Mouse (Mus musculus) right cerebral cortex, postnatal 25 days (tissue): Measurements from ENCODE around the gene Pskh1.
A peak's percentile ranks its signal among the peaks of the same experiment; 100 is the strongest.

ENCODE experiments used
- DNase-seq: peaks from one replicate; pipeline ENCODE4 v3.0.0; 2022

Pskh1 gene

DNA sequence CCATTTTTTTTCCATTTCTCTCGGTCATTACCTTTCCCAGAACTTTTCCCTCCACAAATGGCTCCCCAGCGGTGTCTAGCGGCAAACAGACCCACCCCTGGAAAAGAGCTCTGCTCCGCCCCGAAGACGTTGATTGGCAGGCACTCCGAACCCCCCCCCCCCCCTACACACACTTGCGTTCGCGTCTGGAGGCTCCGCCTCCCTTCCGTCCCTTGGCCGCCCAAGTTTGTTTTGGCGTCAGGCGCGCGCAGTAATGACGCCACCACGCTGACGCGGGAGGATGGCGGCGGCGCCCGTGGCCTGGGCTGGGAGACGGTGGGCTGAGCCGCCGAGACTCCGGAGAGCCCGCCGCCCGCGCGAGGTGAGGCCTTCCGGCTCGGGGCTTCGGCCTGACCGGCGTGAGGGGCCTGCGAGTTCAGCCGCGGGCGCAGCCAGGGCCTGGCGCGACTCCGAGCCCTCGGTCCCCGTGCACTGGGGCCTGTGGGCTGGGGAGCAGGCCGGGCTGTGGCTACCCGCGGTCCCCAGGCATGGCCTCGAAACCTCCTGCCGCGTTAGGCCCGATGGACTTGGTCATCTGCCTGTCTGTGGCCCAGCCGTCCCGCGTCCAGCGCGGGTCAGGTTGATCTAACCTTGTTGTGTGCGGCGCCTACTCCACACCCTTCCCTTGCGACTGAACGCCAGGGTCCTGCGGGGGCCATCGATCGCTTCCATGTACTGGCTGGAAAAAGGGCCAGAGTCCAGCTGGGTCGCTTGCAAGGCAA, at the start of gene Pskh1:
Gene Pskh1, plus strand, starts transcription at position 262 of the 761 bp plus-strand sequence.
- peak; percentile 94 for DNase-seq

DNA sequence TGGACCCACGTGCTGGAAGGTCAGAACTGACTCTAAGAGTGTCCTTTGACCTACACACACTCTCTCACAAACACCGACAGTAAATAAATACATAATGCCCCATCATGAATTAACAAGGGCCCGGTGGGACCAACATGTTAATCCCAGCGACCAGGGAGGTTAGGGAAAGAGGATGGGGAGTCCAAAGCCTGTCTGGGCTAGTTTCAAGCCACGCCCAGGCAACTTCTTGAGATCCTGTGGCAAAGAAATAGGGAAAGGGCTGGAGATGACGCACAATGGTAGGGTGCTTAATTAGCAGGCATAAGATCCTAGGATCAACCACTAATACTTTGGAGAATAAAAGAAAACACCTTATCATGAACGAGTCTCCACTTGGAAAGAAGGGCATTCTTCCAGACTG, 49.6 kb upstream of the Pskh1 start:
- DNase-seq, result no peak

DNA sequence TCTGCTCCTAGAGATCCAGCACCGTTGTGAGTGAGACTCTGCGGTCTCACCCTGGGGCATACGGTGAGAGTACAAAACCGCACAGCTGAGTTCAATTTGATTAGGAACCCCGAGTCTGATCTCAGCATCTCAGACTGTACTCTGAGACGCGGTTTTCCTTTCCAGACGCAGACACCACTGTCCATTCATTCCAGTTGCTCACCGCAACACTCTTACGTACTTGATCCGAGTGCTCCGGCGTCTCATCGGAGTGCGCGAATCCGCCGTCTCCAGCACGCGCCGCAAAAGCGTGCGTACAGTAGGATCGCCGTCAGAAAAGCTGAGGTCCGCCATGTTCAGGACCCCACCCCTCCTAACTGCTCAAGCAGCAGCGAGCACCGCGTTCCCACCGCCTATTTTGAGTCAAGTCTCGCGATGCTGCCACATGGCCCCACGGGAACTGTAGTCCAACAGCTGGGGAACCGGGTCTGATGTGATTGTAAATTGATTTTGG, 48.5 kb upstream of the Pskh1 start:
- peak; percentile 87 for DNase-seq

DNA sequence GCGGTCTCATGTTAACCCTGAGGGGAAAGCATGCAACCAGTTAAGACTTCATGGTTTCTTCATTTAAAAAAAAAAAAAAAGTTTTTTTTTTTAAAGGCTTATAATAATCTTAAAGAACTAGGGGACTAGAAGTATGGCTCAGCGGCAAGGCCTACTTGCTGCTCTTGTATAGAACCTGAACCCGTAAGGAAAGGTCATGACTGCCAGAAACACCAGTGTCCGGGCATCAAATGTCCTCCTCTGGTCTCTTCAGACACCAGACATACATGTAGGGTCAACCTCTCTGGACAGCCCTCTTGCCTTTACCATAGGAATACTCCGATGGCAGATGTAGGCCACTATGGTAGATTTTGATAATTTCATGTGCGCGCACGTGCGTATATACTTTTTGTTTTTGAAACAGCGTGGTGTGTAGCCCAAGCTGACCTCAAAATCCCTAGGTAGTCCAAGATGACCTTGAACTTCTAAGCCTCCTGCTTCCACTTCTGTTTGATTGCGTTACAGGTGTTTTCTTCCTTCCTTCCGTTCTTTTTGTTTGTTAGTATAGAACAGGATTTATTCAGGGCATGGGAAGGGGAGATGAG, 48.0 kb upstream of the Pskh1 start:
- no peak for DNase-seq

DNA sequence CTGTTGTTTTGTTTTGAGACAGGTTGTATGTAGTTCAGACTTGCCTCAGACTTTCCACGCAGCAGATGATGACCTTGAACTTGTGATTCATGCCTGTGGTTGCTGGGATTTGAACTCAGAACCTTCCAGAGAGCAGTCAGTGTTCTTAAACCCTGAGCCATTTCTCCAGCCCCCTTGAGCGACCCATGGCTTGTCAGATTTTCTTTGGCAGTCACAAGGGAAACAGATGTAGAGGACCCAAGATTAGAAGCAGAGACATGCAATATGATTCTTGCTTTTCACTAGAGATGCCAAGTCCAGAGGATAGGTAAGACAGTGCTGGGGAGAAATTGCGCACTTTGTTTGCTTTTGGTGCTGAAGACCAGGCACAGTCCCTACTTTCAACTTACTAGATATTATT, 47.1 kb upstream of the Pskh1 start, which contains the start of gene Cenpt:
Gene Cenpt, minus strand, starts transcription at position 101 of the 400 bp plus-strand sequence.
- DNase-seq, result no peak

DNA sequence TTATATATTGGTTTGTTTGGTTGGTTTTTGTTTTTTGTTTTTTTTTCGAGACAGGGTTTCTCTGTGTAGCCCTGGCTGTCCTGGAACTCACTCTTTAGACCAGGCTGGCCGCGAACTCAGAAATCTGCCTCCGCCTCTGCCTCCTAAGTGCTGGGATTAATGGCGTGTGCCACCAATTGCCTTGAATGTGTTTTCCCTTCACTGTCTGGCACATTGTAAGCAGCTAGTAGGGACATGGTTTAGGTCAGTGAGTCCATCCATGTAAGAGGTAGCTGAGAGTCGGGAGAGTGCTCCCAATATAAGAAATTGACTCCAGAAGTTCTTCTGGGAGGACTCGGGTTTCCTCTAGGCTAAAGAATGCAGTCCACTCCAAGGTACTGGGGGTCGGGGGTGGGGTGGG, 45.9 kb upstream of the Pskh1 start:
- no peak for DNase-seq

DNA sequence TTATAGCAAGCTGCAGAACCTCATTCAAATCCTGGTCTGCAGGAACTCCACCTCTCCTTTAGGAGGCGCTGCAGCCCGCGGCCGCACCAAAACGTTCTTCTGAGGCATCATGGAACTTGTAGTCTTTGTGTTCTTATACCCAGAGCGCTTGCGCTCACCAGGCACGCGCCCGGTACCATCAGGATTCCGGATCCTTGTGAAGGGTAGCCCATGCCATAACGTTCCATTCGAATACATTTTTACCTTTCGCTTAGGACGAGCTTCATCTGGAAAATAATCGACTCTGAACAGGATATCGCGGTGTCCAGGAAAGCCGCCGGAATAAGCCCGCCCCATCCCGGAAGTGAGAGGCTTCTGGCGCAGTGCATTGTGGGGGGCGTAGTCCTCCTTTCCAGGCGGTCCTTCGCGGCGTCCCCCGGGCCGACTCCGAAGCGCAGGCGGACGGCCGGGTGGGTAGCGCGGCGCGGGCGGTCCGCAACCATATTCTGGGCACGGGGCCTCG, 45.5 kb upstream of the Pskh1 start, which contains the start of gene Thap11:
Gene Thap11, plus strand, starts transcription at position 418 of the 502 bp plus-strand sequence.
- peak; percentile 93 for DNase-seq

DNA sequence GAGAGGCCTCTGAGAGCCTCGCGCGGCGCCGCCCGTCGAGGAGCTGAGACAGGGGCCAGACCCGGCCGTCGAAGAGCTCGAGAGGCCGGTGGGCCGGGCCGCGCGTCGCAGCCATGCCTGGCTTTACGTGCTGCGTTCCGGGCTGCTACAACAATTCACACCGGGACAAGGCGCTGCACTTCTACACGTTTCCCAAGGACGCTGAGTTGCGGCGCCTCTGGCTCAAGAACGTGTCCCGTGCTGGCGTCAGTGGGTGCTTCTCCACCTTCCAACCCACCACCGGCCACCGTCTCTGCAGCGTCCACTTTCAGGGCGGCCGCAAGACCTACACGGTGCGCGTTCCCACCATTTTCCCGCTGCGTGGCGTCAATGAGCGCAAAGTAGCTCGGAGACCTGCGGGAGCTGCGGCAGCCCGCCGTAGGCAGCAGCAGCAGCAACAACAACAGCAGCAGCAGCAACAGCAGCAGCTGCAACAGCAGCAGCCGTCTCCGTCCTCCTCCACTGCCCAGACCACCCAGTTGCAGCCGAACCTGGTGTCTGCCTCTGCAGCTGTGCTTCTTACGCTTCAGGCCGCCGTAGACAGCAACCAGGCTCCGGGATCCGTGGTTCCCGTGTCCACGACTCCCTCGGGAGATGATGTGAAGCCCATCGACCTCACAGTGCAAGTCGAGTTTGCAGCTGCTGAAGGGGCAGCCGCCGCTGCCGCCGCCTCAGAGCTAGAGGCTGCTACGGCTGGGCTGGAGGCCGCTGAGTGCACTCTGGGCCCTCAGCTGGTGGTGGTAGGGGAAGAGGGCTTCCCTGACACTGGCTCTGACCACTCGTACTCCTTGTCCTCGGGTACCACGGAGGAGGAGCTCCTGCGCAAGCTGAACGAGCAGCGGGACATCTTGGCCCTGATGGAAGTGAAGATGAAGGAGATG, 44.7 kb upstream of the Pskh1 start:
- peak; percentile 53 for DNase-seq

DNA sequence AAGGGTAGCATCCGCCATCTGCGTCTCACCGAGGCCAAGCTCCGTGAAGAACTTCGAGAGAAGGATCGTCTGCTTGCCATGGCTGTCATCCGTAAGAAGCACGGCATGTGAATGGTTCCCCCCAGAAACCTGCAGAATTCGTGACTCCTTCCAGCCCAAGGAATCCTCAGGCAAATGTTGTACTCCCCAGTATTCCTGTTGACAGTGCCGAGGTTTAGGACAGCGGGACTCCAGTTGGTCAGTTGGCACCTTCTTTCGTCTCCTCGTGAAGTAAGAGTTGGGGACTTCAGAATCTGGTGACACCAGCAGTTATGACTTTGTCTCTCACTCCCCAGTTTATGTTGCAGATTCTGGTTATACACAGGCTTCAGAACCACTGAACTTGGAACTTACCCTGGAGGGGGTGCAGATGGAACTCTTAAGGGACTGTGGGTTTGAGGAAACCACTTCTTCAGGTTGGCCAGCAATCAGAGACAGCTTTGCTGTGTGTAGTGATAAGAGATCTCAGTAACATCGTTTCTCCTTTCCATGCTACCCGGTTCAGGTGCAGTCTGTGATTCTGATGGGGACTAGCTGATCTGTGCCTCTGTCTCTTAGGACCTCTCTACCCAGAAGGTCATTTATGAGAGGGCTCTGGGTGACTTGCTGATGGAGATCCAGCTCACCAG, 43.9 kb upstream of the Pskh1 start:
- no peak for DNase-seq

DNA sequence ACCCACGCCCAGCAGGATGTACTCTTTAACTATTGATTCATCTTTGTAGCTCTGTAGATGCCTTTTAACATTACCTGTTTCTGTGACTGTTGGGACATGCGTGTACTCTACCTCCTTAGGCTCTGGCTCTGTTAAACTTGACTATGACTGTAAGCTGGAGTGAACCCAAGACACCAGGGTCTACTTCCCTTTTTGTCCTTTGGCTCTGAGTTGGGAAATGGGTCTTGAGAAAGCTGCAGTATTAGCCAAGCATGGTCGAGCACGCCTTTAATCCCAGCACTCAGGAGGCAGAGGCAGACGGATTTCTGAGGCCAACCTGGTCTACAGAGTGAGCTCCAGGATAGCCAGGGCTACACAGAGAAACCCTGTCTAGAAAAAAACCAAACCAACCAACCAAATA, 41.7 kb upstream of the Pskh1 start:
- DNase-seq, result no peak

DNA sequence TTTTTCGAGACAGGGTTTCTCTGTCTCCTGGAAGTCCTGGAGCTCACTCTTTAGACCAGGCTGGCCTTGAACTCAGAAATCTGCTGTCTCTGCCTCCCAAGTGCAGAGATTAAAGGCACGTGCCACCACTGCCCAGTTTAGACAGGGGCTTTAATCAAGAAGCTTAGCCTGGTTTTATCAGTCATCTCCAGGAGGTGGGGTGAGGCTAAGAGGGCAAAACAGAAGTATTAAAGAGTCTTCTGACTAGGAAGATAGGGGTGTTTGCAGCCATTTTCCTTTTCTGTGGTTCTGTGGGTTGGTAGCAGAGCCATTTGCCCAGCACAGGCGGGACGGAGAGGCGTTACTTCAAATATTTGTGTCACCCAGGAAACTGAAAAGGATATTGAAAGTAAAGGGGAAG, 40.9 kb upstream of the Pskh1 start:
- DNase-seq, result no peak

DNA sequence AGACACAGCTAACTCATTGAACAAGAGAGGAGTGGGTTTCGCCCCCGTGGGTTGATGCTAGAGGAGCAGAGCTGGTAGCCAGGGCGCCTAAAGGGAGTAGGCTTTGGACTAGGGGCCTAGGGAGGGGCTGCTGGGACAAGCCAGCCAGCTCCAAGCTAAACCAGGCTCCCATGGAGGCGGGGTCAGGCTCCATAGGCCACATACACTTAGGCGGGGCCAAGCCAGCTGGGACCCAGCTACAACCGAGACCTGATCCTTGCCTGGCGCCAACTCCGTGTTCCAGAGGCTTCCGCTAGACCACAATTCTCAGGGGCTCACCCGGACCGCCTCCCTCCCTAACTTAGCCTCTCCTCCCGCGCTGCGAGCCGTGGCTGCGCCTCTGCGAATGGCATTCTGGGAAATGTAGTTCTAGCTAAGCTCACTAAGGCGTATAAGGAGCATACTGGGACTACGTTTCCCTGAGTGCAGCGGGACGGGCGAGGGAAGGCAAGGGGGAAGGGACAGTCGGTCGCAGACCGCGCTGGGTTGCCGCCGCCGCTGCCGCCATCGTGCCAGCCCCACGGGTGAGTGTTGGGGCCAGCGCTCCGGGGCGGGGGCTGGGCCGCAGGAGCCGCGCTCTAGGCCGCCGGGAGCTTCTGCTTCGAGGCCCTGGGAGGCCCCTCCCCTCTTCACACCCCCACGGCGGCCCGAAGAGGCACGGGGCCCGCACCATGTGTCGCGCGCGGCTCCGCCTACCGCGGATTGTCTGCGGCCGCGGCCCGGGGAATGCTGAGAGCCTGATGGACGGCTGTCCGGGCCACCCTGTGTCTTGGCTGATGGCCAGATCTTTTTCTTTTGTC, 39.9 kb upstream of the Pskh1 start, which contains the start of gene Nutf2:
Gene Nutf2, plus strand, starts transcription at position 438 of the 839 bp plus-strand sequence.
- DNase-seq, result peak; percentile 93

DNA sequence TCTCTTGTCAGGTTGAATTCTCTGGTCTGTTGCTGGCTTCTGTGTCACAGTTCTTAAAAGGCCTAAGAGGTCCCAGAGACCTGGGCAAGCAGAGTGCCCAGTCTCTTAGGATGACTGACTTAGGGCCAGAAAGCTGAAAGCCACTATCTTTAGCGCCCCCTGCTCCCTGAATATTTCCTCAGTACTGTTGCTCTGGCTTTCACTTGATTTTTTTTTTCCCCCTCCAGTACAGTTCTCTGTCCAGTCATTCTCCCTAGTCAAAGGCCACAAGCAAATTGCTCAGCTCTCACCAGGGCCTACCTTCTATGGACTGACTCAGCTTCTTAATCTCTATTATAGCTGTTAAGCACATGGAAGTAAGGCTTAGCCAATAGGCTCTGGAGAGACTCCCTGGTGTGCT, 38.3 kb upstream of the Pskh1 start:
- no peak for DNase-seq

DNA sequence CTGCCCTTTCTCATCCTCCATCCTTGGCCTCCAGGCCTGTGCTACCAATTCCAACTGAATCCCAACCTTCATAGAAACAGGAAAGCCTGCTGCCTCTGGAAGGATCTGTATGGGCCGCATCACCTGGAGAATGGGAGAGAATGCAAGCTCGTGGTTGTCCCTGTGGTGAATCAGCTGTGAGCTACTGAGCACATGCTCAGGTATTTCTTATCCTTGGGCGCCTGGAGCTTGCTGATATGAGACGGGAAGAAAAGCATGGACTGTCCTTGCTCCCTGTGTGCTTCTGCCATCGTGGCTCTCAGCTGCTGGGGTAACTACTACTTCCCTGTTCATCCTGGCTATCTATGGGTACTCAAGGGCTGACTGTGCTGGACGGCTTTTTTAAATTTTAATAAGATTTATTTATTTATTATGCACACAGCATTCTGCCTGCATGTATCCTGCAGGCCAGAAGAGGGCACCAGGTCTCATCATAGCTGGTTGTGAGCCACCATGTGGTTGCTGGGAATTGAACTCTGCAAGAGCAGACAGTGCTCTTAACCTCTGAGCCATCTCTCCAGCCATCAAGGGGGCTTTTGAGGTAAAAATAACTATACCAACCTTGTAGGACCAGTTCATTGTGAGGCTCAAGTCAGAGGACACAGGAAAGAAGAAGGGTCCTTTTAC, 33.7 kb upstream of the Pskh1 start:
- DNase-seq, result no peak

DNA sequence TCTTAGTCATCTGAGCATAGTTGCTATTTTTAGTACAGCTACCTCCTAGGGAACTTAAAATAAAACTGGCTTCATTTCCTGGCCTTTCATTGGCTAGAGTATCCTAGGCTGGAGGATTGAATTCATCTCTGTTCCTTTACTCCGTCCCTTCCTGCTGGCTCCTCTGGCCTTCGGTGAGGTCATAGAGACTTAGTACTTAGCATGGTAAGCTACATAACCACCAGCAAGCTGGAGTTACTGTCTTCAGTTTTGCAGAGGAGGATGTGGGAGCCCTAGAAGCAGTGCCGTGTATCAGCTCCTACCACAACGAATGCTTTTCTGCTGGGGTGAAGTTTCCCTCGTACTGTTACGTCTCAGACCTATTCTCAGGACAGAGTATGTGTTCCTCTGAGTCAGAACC, 25.9 kb upstream of the Pskh1 start:
- DNase-seq, result no peak

DNA sequence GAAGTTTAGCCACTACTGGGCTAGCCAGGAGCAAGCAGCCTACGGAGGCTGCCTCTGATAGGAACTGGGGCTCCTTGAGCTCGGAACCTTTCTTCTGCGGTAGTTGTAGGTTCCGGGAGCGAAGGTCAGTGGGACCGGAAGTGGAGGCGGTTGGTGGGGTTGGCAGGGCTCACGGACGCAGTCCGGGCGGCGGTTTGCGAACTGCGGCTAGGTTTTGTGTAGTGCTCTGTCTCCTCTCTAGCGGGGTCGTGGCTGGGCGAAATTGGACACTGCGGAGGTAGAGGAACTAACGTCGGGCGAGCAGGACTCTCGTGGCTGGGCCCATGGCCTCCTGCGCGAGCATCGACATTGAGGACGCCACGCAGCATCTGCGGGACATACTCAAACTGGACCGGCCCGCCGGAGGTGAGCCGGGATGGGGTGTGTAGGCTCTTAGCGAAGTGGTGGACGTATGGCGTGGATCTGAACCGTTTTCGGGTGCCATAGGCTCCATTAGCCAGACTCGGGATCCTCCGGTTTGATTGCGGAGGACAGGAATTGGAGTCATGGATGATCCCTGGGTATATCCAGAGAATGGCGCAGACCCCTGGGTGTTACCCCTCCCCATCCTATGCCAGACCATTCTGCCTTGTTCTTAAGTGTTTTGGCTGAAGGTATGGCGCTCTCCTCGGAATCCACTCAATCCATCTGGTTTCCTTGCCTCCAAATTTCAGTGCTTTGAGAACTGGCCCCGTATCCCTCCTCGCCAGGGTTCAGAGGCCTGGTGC, 19.3 kb upstream of the Pskh1 start, which contains the start of gene Edc4:
Gene Edc4, plus strand, starts transcription at position 128 of the 767 bp plus-strand sequence.
- DNase-seq, result peak; percentile 84

DNA sequence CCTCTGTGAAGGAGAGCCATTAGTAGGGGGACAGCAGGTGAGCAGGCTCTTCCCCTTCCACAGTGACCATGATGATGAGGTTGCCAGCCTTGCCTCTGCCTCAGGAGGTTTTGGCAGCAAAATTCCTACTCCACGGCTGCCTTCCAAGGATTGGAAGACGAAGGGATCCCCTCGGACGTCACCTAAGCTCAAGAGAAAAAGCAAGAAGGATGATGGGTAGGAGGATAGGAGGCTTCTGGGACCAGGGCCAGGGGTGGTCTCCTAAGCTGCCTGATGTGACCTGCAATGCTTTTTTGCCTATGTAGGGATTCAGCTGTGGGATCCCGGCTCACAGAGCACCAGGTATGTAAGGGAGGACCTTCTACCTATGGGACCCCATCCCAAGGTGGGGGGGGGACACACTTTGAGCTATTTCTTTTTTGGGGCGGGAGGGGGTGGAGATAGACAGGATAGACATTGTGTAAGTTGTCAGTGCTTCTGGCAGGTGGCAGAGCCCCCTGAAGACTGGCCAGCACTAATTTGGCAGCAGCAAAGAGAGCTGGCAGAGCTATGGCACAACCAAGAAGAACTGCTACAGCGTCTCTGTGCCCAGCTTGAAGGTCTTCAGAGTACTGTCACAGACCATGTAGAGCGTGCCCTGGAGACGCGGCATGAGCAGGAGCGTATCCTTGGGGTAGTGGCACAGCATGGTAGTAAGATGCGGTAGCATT, 10.3 kb upstream of the Pskh1 start:
- DNase-seq, result no peak

DNA sequence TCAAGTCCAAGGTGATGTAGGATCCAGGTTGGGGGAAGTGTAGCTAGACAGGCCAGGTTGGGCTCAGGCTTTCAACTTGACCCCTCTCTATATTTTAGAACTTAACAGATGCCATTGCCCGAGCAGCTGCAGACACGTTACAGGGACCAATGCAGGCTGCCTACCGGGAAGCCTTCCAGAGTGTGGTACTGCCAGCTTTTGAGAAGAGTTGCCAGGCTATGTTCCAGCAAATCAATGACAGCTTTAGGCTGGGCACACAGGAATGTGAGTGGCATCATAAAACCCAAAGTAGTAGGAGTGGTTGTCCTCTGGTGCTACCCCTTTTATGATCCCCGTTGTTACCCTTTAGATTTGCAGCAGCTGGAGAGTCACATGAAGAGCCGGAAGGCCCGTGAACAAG, 9.4 kb upstream of the Pskh1 start:
- peak; percentile 51 for DNase-seq

DNA sequence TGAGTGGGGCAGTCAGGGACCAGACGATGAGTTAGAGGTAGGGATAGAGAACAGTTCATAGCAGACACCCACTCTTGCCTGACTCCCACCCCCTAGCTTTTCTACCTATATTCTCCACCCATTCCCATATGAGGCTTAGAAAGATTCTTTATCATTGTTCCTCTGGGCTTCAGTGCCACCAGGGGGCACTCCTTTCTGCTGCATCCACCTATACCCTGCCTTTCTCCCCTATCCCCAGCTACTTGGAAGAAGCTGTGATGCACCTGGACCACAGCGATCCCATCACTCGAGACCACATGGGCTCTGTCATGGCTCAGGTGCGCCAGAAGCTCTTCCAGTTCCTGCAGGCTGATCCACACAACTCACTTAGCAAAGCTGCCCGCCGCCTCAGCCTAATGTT, 7.8 kb upstream of the Pskh1 start:
- DNase-seq, result no peak
